Mouse (Mus musculus): ENCODE measurements around the gene Klk1b11.
"Not testable (repeated sequence)": the region's sequence is repeated elsewhere in the genome, so short reads cannot be mapped to it uniquely, and the experiment has no call there.

Klk1b11 gene

DNA sequence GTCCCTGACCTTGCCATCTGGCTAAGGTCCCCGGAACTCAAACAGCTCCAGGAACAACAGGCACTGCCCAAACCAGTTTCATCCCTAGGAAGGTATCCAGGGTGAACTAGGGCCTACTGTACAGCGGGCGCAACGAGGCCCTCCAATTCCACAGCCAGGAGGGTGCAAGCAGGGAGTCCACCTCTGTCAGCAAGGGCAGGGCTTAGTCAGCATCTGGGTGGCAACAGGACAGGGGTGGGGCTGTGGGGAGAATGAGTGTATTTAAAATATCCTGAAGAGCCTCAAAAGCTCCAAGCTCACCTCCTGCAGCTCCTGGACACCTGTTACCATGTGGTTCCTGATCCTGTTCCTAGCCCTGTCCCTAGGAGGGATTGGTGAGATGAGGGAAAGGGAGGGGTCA lies at the start of gene Klk1b11:
Gene Klk1b11 (plus strand): TSS at position 301 of the 400 bp plus-strand sequence.
- not testable (repeated sequence) for DNase-seq (ENCODE audit: low spot score in 2 of 2)

DNA sequence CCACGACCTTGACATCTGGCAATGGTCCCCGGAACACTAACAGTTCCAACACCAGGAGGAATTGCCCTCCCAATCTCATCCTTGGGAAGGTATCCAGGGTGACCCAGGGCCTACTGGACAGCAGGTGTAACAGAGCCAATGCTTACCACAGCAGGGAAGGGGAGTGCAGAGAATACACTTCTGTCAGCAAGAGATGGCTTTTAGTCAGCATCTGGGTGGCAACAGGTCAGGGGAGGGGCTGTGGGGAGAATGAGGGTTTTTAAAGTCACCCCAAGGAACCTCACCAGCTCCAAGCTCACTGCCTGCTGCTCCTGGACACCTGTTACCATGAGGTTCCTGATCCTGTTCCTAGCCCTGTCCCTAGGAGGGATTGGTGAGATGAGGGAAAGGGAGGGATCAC lies 45.3 kb upstream of the Klk1b11 start, which contains the start of gene Klk1b8:
Gene Klk1b8 (plus strand): TSS at position 301 of the 400 bp plus-strand sequence.
- no peak for DNase-seq (ENCODE audit: low spot score in 2 of 2)

DNA sequence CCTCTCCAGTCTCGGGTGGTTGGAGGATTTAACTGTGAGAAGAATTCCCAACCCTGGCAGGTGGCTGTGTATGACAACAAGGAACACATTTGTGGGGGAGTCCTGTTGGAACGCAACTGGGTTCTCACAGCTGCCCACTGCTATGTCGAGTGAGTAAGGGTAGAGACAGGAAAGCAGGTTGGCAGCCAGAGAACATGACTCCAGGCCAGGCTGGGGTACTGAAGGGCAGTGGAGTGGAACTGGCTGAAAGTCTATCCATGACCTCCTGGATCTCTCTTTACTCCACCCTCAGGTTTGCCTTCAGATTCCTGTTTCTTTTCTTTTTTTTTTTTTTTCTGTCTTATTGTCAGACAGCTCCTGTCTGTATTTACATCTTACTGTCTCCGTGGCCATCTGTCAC lies 43.0 kb upstream of the Klk1b11 start:
- no peak for DNase-seq (ENCODE audit: low spot score in 2 of 2)

GRCm38 (mm10) chr7:43966451-43966850 lies 29.2 kb upstream of the Klk1b11 start, which contains the start of gene Klk1b1:
TSS of gene Klk1b1 (plus strand) at chr7:43966751.
- no peak for DNase-seq (ENCODE audit: low spot score in 2 of 2)

DNA sequence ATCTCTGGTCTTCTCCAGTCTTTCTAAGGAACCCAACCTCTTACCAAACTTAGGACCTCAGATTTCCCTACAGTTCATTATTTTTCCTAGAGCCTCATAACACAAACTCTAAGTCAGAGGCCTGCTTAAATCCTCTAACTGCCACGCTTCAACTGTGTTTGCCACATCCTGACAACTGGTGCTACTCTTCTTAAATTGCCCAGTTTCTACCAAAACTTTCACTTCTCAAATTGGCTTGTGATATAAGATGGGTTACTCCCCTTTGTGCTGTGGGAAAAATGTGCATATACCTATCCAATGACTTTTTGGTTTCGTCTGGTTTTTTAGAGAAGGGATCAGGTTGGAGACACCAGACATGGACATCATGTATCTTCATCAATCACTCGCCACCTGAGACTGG lies 28.6 kb upstream of the Klk1b11 start:
- DNase-seq (ENCODE audit: low spot score in 2 of 2), result no peak

- DNase-seq (ENCODE audit: low spot score in 2 of 2), result no peak
These were observed 28.1 kb upstream of the Klk1b11 start for GRCm38 (mm10) chr7:43967612-43968011.

GRCm38 (mm10) chr7:43975761-43976160 lies 19.9 kb upstream of the Klk1b11 start, which contains the start of gene Klk1b9:
TSS of gene Klk1b9 (plus strand) at chr7:43976061.
- not testable (repeated sequence) for DNase-seq (ENCODE audit: low spot score in 2 of 2)

DNA sequence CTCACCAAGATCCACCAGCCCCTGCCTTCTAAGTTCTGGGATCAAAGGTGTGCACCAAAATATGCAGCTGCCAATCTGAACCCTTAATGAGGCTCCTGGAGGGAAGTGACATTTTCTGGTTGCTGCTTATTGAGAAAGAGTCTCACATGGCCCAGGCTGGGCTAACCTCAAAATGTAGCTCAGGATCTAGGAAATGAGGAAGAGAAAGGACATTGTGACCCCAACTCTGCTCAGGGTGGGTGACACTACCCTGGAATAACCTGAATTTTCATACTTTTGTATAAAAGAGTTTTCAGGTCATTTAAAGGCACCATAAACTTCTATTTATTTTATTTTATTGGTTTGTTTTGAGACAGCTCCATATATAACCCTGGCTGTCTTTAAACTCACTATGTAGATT lies 10.0 kb upstream of the Klk1b11 start:
- DNase-seq (ENCODE audit: low spot score in 2 of 2), result no peak

DNA sequence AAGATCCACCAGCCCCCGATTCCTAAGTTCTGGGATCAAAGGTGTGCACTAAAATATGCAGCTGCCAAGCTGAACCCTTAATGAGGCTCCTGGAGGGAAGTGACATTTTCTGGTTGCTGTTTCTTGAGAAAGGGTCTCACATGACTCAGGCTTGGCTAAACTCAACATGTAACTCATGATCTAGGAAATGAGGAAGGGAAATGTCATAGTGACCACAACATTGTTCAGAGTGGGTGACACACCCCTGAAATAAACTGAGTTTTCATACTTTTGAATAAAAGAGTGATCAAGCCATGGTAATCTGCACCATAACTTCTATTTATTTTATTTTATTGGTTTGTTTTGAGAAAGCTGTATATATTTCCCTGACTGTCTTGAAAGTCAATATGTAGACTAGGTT lies 856 bp upstream of the Klk1b11 start:
- DNase-seq (ENCODE audit: low spot score in 2 of 2), result not testable (repeated sequence)

- DNase-seq (ENCODE audit: low spot score in 2 of 2), result no peak
These were observed 9.2 kb downstream of the Klk1b11 start for GRCm38 (mm10) chr7:44004847-44005246.

DNA sequence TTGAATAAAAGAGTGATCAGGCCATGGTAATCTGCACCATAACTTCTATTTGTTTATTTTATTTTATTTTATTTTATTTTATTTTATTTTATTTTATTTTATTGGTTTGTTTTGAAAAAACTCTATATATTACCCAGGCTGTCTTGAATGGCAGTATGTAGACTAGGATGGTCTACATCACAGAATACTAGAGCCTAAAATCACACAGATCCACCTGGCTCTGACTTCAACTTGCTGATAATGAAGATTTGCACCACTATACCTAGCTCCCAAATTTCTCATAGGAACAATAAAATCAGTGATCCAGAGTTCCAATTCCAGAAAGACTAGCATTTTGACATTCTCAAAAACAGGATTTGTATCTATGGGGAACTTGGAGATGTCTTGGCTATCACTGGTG lies 16.2 kb downstream of the Klk1b11 start, which contains the start of gene Klk1b26:
Gene Klk1b26 (plus strand): TSS at position 301 of the 400 bp plus-strand sequence.
- DNase-seq (ENCODE audit: low spot score in 2 of 2), result not testable (repeated sequence)

GRCm38 (mm10) chr7:44014666-44015065 lies 19.0 kb downstream of the Klk1b11 start:
- DNase-seq (ENCODE audit: low spot score in 2 of 2), result not testable (repeated sequence)

DNA sequence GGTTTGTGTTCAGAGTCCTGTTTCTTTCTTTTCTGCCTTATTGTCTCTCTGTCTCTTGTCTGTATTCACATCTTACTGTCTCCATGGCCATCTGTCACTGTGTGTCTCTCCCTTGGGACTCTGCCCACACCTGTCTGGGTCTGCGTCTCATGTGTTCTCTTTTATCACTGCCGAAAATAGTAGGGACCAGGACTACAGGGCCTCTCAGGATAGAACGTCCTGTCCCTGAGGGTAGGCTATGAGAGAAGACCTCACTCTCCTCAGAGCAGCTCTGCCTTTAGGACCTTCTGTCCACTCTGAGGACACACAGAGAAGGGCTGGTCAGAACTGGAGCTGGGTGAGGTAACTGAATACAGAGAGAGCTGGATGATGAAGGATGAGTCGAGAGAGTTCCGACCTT lies 19.4 kb downstream of the Klk1b11 start:
- no peak for DNase-seq (ENCODE audit: low spot score in 2 of 2)

Data from urinary bladder, adult 18-20 months (tissue).